Mouse (Mus musculus) embryonic facial prominence, embryonic 13.5 days (tissue): ENCODE data around the gene Zfp609. TPM values are rescaled to one million over a fixed set of nuclear protein-coding genes. Genes with fewer than 3 reads are reported as not detected.

Source experiments
- ATAC-seq: fragments of 200-750 bp; cut with Nextera tagmentation; 2 replicates; pipeline ENCODE4 v1.8.0; 2017; ENCODE audit warnings: low read depth; ENCODE audit not compliant: insufficient number of reproducible peaks, insufficient read depth, low FRiP score, low TSS enrichment
- H3K27ac ChIP-seq: fragments of 300-500 bp; sonication (generic); 2 replicates; pipeline ENCODE4 v1.5.1; 2015; ENCODE audit warnings: moderate library complexity, mild to moderate bottlenecking, inconsistent platforms
- H3K27me3 ChIP-seq: fragments of 300-500 bp; sonication (generic); 2 replicates; pipeline ENCODE4 v1.6.1; 2015; ENCODE audit warnings: mild to moderate bottlenecking, inconsistent platforms
- H3K36me3 ChIP-seq: fragments of 300-500 bp; sonication (generic); 2 replicates; pipeline ENCODE4 v1.6.1; 2015; ENCODE audit warnings: mild to moderate bottlenecking, inconsistent platforms
- H3K4me1 ChIP-seq: fragments of 300-500 bp; sonication (generic); 2 replicates; pipeline ENCODE4 v1.6.1; 2015; ENCODE audit warnings: inconsistent platforms
- H3K4me2 ChIP-seq: fragments of 300-500 bp; sonication (generic); 2 replicates; pipeline ENCODE4 v1.6.1; 2015; ENCODE audit warnings: moderate library complexity, mild to moderate bottlenecking, inconsistent platforms
- H3K4me3 ChIP-seq: fragments of 300-500 bp; sonication (generic); 2 replicates; pipeline ENCODE4 v1.5.1; 2015; ENCODE audit warnings: mild to moderate bottlenecking, inconsistent platforms
- H3K9ac ChIP-seq: fragments of 300-500 bp; sonication (generic); 2 replicates; pipeline ENCODE4 v1.6.1; 2015; ENCODE audit warnings: mild to moderate bottlenecking, inconsistent platforms
- H3K9me3 ChIP-seq: fragments of 300-500 bp; sonication (generic); 2 replicates; pipeline ENCODE4 v1.6.1; 2016; ENCODE audit warnings: inconsistent platforms
- WGBS: fragments of 180-500 bp; shearing (Covaris S2); methylation state at CpG from one replicate; pipeline ENCODE4 v1.1.7; 2015; ENCODE audit warnings: mixed read lengths; 5-methylcytosine and 5-hydroxymethylcytosine counted together
- polyA plus RNA-seq: library from polyadenylated mRNA; unstranded; fragments of >200 nt; fragmentation: Nextera tagmentation; extraction: Ambion mirVana; gene quantifications from 2 replicates; pipeline ENCODE4 v1.2.1, GENCODE M21; 2015

Gene Zfp609
- polyA plus RNA-seq, 1 experiment from 2014 or later: 7.2 TPM

GRCm38 (mm10) chr9:65682183-65682582 lies 145.2 kb downstream of the Zfp609 start:
- Histone ChIP-seq H3K4me1 (peaks cover 47% of the 10 kb centered on the region), H3K4me3 (no peak overlapping the region), H3K27ac (no peak overlapping the region; the same call in 1 of the 2 replicates), H3K9me3 (no peaks in the 10 kb centered on the region), H3K9ac (no peak overlapping the region), H3K27me3 (no peaks in the 10 kb centered on the region), H3K36me3 (peaks cover 26% of the 10 kb centered on the region), H3K4me2 (no peak overlapping the region)
- 86% methylated on average over 3 of the region's 3 CpGs for WGBS
- ATAC-seq: no peak

- no peak for ATAC-seq
- peaks cover 20% of the 10 kb centered on the region for H3K36me3 ChIP-seq
- no peaks in the 10 kb centered on the region for H3K27me3 ChIP-seq
- no peak overlapping the region for H3K9ac ChIP-seq
- no peak overlapping the region for H3K4me3 ChIP-seq
- no peak overlapping the region for H3K27ac ChIP-seq
- no peak overlapping the region for H3K4me2 ChIP-seq
- H3K9me3 ChIP-seq: no peaks in the 10 kb centered on the region
- 87% methylated on average over 2 of the region's 2 CpGs for WGBS
- H3K4me1 ChIP-seq: peaks cover 48% of the 10 kb centered on the region
Observed at GRCm38 (mm10) chr9:65681634-65681940, 145.8 kb downstream of the Zfp609 start.

- 0 out of 2 replicates have a peak overlapping the region, but pooled peaks have one; percentile 22 for H3K27ac ChIP-seq
- H3K9ac ChIP-seq: no peak overlapping the region
- peaks cover 15% of the 10 kb centered on the region for H3K36me3 ChIP-seq
- ATAC-seq: no peak
- H3K9me3 ChIP-seq: no peaks in the 10 kb centered on the region
- H3K4me3 ChIP-seq: no peak overlapping the region
- H3K4me2 ChIP-seq: no peak overlapping the region; the same call in 1 of the 2 replicates
- no peaks in the 10 kb centered on the region for H3K27me3 ChIP-seq
- WGBS: 83% methylated on average over 4 of the region's 4 CpGs
- H3K4me1 ChIP-seq: peaks cover 48% of the 10 kb centered on the region
Observed at GRCm38 (mm10) chr9:65680938-65681633, 146.3 kb downstream of the Zfp609 start.

DNA sequence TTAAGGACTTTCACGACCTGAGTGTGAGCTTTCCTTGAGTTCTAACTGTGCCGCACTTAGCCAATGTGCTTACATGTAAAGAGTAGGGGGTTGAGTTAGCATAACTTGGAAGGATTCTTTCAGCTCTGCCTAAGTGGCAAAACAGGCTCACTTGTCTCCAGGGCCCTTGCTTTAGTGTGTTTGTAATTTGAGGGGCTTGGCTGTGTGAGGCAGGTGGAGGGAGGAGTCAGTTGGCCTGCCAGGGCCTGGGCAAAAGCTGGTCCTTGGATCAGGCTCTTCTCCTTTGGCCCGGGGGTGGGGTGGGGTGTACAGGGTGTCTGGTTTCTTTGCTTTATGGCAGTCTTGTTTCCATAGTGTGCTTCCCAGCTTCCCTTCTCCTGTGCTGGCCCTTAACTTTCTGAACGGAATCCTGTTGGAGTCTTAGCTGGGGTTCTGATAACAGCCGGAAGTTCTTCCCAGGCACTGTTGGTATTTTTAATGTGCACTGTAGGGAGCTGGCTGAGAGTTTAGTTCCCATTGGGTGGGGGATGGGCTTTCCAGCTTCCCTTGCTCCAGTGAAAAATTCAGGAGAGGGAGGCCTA lies 148.1 kb downstream of the Zfp609 start:
- ATAC-seq: no peak
- Histone ChIP-seq H3K9ac (peak overlapping the region; percentile 64), H3K27me3 (no peaks in the 10 kb centered on the region), H3K4me2 (peak overlapping the region; percentile 91), H3K36me3 (0 out of 2 replicates have a peak, but pooled peaks cover 3% of the 10 kb centered on the region), H3K4me1 (peaks cover 52% of the 10 kb centered on the region), H3K4me3 (peak overlapping the region; percentile 67), H3K9me3 (no peaks in the 10 kb centered on the region), H3K27ac (peak overlapping the region; percentile 66)
- WGBS: 12% methylated on average over 5 of the region's 5 CpGs

- no peaks in the 10 kb centered on the region for H3K9me3 ChIP-seq
- H3K4me3 ChIP-seq: peak overlapping the region; percentile 67
- 2% methylated on average over 3 of the region's 3 CpGs for WGBS
- peak overlapping the region; percentile 84 for H3K9ac ChIP-seq
- H3K36me3 ChIP-seq: 0 out of 2 replicates have a peak, but pooled peaks cover under 1% of the 10 kb centered on the region
- H3K27ac ChIP-seq: peak overlapping the region; percentile 71; the same call in 1 of the 2 replicates
- H3K4me1 ChIP-seq: peaks cover 52% of the 10 kb centered on the region
- no peaks in the 10 kb centered on the region for H3K27me3 ChIP-seq
- H3K4me2 ChIP-seq: peak overlapping the region; percentile 91
- ATAC-seq: no peak
Observed at GRCm38 (mm10) chr9:65677119-65677462, 150.3 kb downstream of the Zfp609 start.

GRCm38 (mm10) chr9:65676358-65677118 lies 150.8 kb downstream of the Zfp609 start:
- peak; percentile 97 for ATAC-seq
- peak overlapping the region; percentile 71 for H3K27ac ChIP-seq

DNA sequence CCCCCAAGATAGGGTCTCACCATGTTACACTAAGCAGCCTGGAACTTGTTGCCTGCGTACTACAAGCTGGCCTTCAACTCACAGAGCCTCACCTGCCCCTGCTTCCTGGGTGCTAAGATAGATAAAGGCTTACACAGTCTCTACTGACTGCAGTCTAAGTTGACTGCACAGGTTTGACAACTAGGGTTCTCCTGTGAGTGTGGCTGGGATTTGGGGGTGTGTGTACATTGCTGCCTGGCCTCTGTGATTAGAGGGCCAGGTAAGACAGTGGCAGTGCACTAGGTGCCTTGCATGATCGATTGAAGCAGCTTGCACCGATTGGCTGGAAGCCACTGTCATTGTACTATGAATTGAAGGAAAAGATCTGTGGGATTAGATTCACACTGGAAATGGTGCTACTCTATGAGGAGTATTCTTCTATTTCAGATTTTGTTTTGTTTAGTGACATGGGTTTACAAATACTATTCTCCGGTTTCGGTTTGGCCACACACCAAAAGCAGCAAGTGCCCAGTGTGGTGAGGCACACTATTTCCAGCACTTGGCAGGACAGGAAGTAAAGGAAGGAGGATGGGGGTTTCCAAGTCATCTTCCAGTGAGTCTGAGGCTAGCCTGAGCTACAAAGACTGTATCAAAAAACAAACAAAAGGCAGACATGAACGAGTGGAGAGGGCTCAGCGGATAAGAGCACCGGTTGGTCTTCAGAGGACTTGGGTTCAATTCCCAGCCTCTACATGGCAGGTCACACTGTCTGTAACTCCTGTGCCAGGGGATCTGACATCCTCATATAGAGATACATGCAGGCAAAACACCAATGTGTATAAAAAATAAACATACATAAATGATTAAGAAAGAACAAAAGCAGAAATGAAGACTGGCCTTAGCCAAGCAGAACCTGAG lies 151.7 kb downstream of the Zfp609 start:
- Histone ChIP-seq H3K4me1 (peaks cover 46% of the 10 kb centered on the region), H3K27ac (peak overlapping the region; percentile 55)

More at GRCm38 (mm10) chr9:65676358-65677118, 150.8 kb downstream of the Zfp609 start:
- H3K27me3 ChIP-seq: no peaks in the 10 kb centered on the region
- peak overlapping the region; percentile 84 for H3K9ac ChIP-seq
- H3K36me3 ChIP-seq: no peaks in the 10 kb centered on the region
- WGBS: under 1% methylated on average over 40 of the region's 51 CpGs
- peaks cover 52% of the 10 kb centered on the region for H3K4me1 ChIP-seq
- H3K9me3 ChIP-seq: no peaks in the 10 kb centered on the region
- H3K4me3 ChIP-seq: peak overlapping the region; percentile 67
- peak overlapping the region; percentile 91 for H3K4me2 ChIP-seq

DNA sequence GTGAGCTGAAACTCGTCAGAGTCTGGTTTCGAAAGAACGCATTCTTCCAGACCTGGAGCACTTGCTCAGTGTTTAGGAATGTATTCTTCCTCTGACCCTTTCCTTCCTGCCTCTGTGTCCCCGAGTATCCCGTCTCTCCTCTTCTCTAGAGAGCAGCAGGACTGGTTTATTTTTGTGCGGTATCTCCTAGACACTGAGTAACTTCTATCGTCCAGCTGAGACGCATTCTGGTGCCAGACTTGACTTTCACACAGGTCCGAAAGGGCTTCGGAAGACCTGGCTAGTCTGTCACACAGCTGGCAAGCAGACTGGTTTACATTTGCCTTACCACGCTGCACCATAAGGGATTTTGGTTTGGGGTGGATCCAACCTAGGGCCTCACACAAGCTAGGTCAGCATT lies 154.4 kb downstream of the Zfp609 start:
- H3K36me3 ChIP-seq: no peaks in the 10 kb centered on the region
- no peaks in the 10 kb centered on the region for H3K27me3 ChIP-seq
- peaks cover 19% of the 10 kb centered on the region for H3K4me1 ChIP-seq
- no peak overlapping the region for H3K4me3 ChIP-seq
- no peak overlapping the region for H3K4me2 ChIP-seq
- 56% methylated on average over 11 of the region's 11 CpGs for WGBS
- H3K9me3 ChIP-seq: no peaks in the 10 kb centered on the region
- H3K9ac ChIP-seq: no peak overlapping the region
- ATAC-seq: no peak
- H3K27ac ChIP-seq: peak overlapping the region; percentile 55

More for the DNA sequence above, 151.7 kb downstream of the Zfp609 start:
- H3K4me3 ChIP-seq: peak overlapping the region; percentile 67
- ATAC-seq: no peak
- H3K36me3 ChIP-seq: no peaks in the 10 kb centered on the region
- H3K9me3 ChIP-seq: no peaks in the 10 kb centered on the region
- peak overlapping the region; percentile 84 for H3K9ac ChIP-seq
- H3K27me3 ChIP-seq: no peaks in the 10 kb centered on the region
- H3K4me2 ChIP-seq: peak overlapping the region; percentile 91
- 54% methylated on average over 8 of the region's 8 CpGs for WGBS

- no peak for ATAC-seq
- WGBS: 45% methylated on average over 9 of the region's 9 CpGs
- H3K9ac ChIP-seq: no peak overlapping the region
- no peaks in the 10 kb centered on the region for H3K27me3 ChIP-seq
- H3K9me3 ChIP-seq: no peaks in the 10 kb centered on the region
- H3K4me1 ChIP-seq: peaks cover 10% of the 10 kb centered on the region
- no peak overlapping the region for H3K4me3 ChIP-seq
- no peak overlapping the region for H3K4me2 ChIP-seq
- no peak overlapping the region for H3K27ac ChIP-seq
- H3K36me3 ChIP-seq: no peaks in the 10 kb centered on the region
Observed at GRCm38 (mm10) chr9:65671431-65671931, 155.9 kb downstream of the Zfp609 start.

DNA sequence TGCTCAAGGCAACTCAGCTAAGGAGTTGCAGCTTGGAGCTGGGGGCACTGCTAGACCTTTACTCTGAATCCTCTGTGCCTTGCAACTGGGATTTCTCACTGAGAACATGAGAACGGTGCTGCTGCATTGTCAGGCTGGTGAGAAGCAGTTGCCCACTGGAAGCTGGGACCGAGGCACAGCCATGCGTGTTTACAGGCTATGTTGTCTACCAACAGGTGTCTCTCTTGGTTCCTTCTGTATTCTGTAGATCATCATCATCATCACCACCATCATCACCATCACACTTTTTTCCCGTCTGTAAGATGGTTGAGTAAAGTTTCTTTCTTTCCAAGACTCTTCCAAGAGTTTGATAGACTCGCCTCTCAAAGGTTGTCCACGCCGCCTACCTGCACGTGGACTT lies 159.7 kb downstream of the Zfp609 start, which contains the start of gene Oaz2:
Oaz2 (plus strand) TSS at position 301 of the 400 bp plus-strand sequence.
- H3K4me3 ChIP-seq: no peak within 1 kb of the TSS
- no peaks in the 10 kb centered on the region for H3K27me3 ChIP-seq
- no peak within 1 kb of the TSS for H3K4me2 ChIP-seq
- H3K9me3 ChIP-seq: no peaks in the 10 kb centered on the region
- no peak for ATAC-seq
- H3K27ac ChIP-seq: no peak within 1 kb of the TSS
- H3K9ac ChIP-seq: no peak within 1 kb of the TSS
- H3K36me3 ChIP-seq: no peaks in the 10 kb centered on the region
- H3K4me1 ChIP-seq: 0 out of 2 replicates have a peak, but pooled peaks cover 6% of the 10 kb centered on the region
- WGBS: 90% methylated on average over 8 of the region's 8 CpGs

DNA sequence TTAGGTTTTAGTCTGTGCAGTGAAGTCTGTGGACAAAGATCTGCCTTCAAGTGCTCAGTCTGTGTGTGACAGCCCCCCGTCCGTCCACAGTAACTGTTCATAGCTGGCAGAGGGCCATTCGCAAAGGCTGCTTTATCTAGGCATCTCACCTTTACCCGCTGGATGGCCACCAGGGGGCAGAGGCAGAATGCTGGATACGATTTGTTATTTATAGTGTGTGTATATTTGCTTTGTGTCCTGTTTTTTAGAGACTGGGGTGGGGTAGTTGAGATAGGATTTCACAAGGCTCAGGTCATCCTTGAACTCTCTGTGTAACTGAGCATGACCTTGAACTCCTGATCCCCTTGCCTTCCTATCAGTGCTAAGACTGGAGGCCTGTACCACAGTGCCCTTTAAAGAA lies 161.3 kb downstream of the Zfp609 start:
- H3K4me1 ChIP-seq: no peaks in the 10 kb centered on the region
- H3K4me2 ChIP-seq: no peak overlapping the region
- no peak overlapping the region for H3K4me3 ChIP-seq
- no peak for ATAC-seq
- H3K27me3 ChIP-seq: no peaks in the 10 kb centered on the region
- H3K9ac ChIP-seq: no peak overlapping the region
- 20% methylated on average over 5 of the region's 5 CpGs for WGBS
- H3K27ac ChIP-seq: no peak overlapping the region
- H3K36me3 ChIP-seq: no peaks in the 10 kb centered on the region
- no peaks in the 10 kb centered on the region for H3K9me3 ChIP-seq
